Mouse (Mus musculus) megakaryocyte, embryonic 14.5 days (primary cell): ENCODE measurements around the gene Pkn2.

Experiments
- FLI1 ChIP-seq: IDR thresholded peaks from 2 replicates; pipeline ENCODE4 v1.6.1; 2012; ENCODE audit warnings: low read length, inconsistent platforms, mixed read lengths
- GATA1 ChIP-seq: IDR thresholded peaks from 3 replicates; pipeline ENCODE4 v1.6.1; 2012; ENCODE audit warnings: mixed read lengths, low read length, inconsistent platforms, borderline replicate concordance

GRCm38 (mm10) chr3:142760356-142760755 lies 121.4 kb downstream of the Pkn2 start:
- TF ChIP-seq GATA1 (no peak), FLI1 (no peak)
